Mouse (Mus musculus) hindlimb bud, embryonic 11.5 days (tissue): ENCODE results near the gene Stx11.
"Not testable (repeated sequence)": the region's sequence is repeated elsewhere in the genome, so short reads cannot be mapped to it uniquely, and the experiment has no call there.

Source experiments
- DNase-seq: peaks from one replicate; pipeline ENCODE4 v3.0.0-alpha.2; 2012; ENCODE audit warnings: low read depth, low spot score; ENCODE audit errors: extremely low spot score

The Stx11 gene

GRCm38 (mm10) chr10:12961546-12961945, 2.6 kb downstream of the Stx11 start:
- DNase-seq = no peak

GRCm38 (mm10) chr10:12957271-12957670, 6.8 kb downstream of the Stx11 start:
- no peak for DNase-seq

GRCm38 (mm10) chr10:12955831-12956230, 8.3 kb downstream of the Stx11 start:
- no peak for DNase-seq

- DNase-seq = not testable (repeated sequence)
Measured at GRCm38 (mm10) chr10:12951358-12951757, 12.7 kb downstream of the Stx11 start.

GRCm38 (mm10) chr10:12949299-12949698, 14.8 kb downstream of the Stx11 start:
- no peak for DNase-seq

- no peak for DNase-seq
Measured at GRCm38 (mm10) chr10:12947606-12948005, 16.5 kb downstream of the Stx11 start.

GRCm38 (mm10) chr10:12941018-12941761, 22.9 kb downstream of the Stx11 start:
- no peak for DNase-seq

- no peak for DNase-seq
Measured at GRCm38 (mm10) chr10:12938763-12939162, 25.3 kb downstream of the Stx11 start.

GRCm38 (mm10) chr10:12936079-12936478, 28.0 kb downstream of the Stx11 start:
- no peak for DNase-seq

- DNase-seq = no peak
Measured at GRCm38 (mm10) chr10:12935575-12935974, 28.5 kb downstream of the Stx11 start.

GRCm38 (mm10) chr10:12931492-12932400, 32.4 kb downstream of the Stx11 start:
- DNase-seq = no peak

GRCm38 (mm10) chr10:12930351-12930905, 33.7 kb downstream of the Stx11 start:
- no peak for DNase-seq

GRCm38 (mm10) chr10:12929857-12930174, 34.3 kb downstream of the Stx11 start:
- DNase-seq = no peak

- no peak for DNase-seq
Measured at GRCm38 (mm10) chr10:12929149-12929856, 34.8 kb downstream of the Stx11 start.

GRCm38 (mm10) chr10:12928193-12928592, 35.9 kb downstream of the Stx11 start:
- DNase-seq = no peak

- DNase-seq = peak; percentile 99
Measured at GRCm38 (mm10) chr10:12922574-12923353, 41.3 kb downstream of the Stx11 start.

GRCm38 (mm10) chr10:12922077-12922573, 42.0 kb downstream of the Stx11 start:
- DNase-seq = no peak

GRCm38 (mm10) chr10:12921551-12922040, 42.5 kb downstream of the Stx11 start:
- DNase-seq = no peak

GRCm38 (mm10) chr10:12919287-12919686, 44.8 kb downstream of the Stx11 start:
- no peak for DNase-seq

- DNase-seq = no peak
Measured at GRCm38 (mm10) chr10:12917626-12918025, 46.5 kb downstream of the Stx11 start.
